Mouse (Mus musculus) forebrain, embryonic 15.5 days (tissue): ENCODE measurements around the gene Hoxc4. TPM values are rescaled to one million over a fixed set of nuclear protein-coding genes. Genes with fewer than 3 reads are reported as not detected.

ENCODE experiments used
- ATAC-seq: fragments of 200-750 bp; cut with Nextera tagmentation; replicated peaks from 2 replicates; pipeline ENCODE4 v1.8.0; 2017; ENCODE audit warnings: mild to moderate bottlenecking, moderate TSS enrichment, moderate library complexity
- H3K27ac ChIP-seq: fragments of 300-500 bp; sonication (generic); replicated peaks from 2 replicates; pipeline ENCODE4 v1.5.1; 2015; ENCODE audit warnings: mild to moderate bottlenecking, inconsistent platforms
- H3K27me3 ChIP-seq: fragments of 300-500 bp; sonication (generic); 2 replicates; pipeline ENCODE4 v1.6.1; 2015; ENCODE audit warnings: inconsistent platforms
- H3K36me3 ChIP-seq: fragments of 300-500 bp; sonication (generic); 2 replicates; pipeline ENCODE4 v1.6.1; 2015; ENCODE audit warnings: mild to moderate bottlenecking, inconsistent platforms
- H3K4me1 ChIP-seq: fragments of 300-500 bp; sonication (generic); 2 replicates; pipeline ENCODE4 v1.6.1; 2015; ENCODE audit warnings: inconsistent platforms
- H3K4me2 ChIP-seq: fragments of 300-500 bp; sonication (generic); replicated peaks from 2 replicates; pipeline ENCODE4 v1.6.1; 2015; ENCODE audit warnings: mild to moderate bottlenecking, inconsistent platforms
- H3K4me3 ChIP-seq: fragments of 300-500 bp; sonication (generic); 2 replicates; pipeline ENCODE4 v1.5.1; 2015; ENCODE audit warnings: mild to moderate bottlenecking, inconsistent platforms
- H3K9ac ChIP-seq: fragments of 300-500 bp; sonication (generic); replicated peaks from 2 replicates; pipeline ENCODE4 v1.6.1; 2015; ENCODE audit warnings: mild to moderate bottlenecking, inconsistent platforms
- H3K9me3 ChIP-seq: fragments of 300-500 bp; sonication (generic); 2 replicates; pipeline ENCODE4 v1.6.1; 2016; ENCODE audit warnings: inconsistent platforms
- WGBS: fragments of 180-500 bp; shearing (Covaris S2); methylation state at CpG from one replicate; pipeline ENCODE4 v1.1.7; 2015; ENCODE audit warnings: mixed read lengths; 5-methylcytosine and 5-hydroxymethylcytosine counted together
- polyA plus RNA-seq: library from polyadenylated mRNA; unstranded; fragments of >200 nt; fragmentation: Nextera tagmentation; extraction: Ambion mirVana; gene quantifications from 2 replicates; pipeline ENCODE4 v1.2.1, GENCODE M21; 2015

Gene Hoxc4
- polyA plus RNA-seq, 1 experiment from 2014 or later, result not detected

- no peak overlapping the region for H3K9ac ChIP-seq
- H3K4me3 ChIP-seq, result no peak overlapping the region
Measured at GRCm38 (mm10) chr15:103037579-103037978, 18.8 kb downstream of the Hoxc4 start.

GRCm38 (mm10) chr15:103038701-103039480 lies 20.2 kb downstream of the Hoxc4 start:
- Histone ChIP-seq H3K4me1 (peaks cover 7% of the 10 kb centered on the region; the same call in 1 of the 2 replicates), H3K9ac (no peak overlapping the region), H3K4me2 (no peak overlapping the region), H3K36me3 (no peaks in the 10 kb centered on the region), H3K27ac (no peak overlapping the region), H3K4me3 (no peak overlapping the region), H3K9me3 (no peaks in the 10 kb centered on the region), H3K27me3 (peaks cover 99% of the 10 kb centered on the region)
- ATAC-seq, result no peak
- 7% methylated on average over 10 of the region's 10 CpGs for WGBS

More at GRCm38 (mm10) chr15:103037579-103037978, 18.8 kb downstream of the Hoxc4 start:
- 13% methylated on average over 1 of the region's 1 CpGs for WGBS
- H3K4me1 ChIP-seq, result peaks cover 7% of the 10 kb centered on the region; the same call in 1 of the 2 replicates
- H3K9me3 ChIP-seq, result no peaks in the 10 kb centered on the region
- H3K27ac ChIP-seq, result no peak overlapping the region
- no peak overlapping the region for H3K4me2 ChIP-seq
- no peaks in the 10 kb centered on the region for H3K36me3 ChIP-seq
- H3K27me3 ChIP-seq, result peaks cover 97% of the 10 kb centered on the region
- no peak for ATAC-seq

- WGBS, result 0% methylated on average over 3 of the region's 3 CpGs
- Histone ChIP-seq H3K4me1 (peaks cover 2% of the 10 kb centered on the region; the same call in 1 of the 2 replicates), H3K36me3 (no peaks in the 10 kb centered on the region), H3K4me3 (no peak overlapping the region), H3K4me2 (no peak overlapping the region), H3K9me3 (no peaks in the 10 kb centered on the region), H3K9ac (no peak overlapping the region), H3K27ac (no peak overlapping the region), H3K27me3 (peaks cover 99% of the 10 kb centered on the region)
- ATAC-seq, result no peak
Measured at GRCm38 (mm10) chr15:103039609-103040008, 20.9 kb downstream of the Hoxc4 start.

GRCm38 (mm10) chr15:103040601-103041000 lies 21.9 kb downstream of the Hoxc4 start:
- no peak overlapping the region for H3K27ac ChIP-seq
- H3K4me1 ChIP-seq, result no peaks in the 10 kb centered on the region
- no peak for ATAC-seq
- no peak overlapping the region for H3K4me2 ChIP-seq
- peaks cover 100% of the 10 kb centered on the region for H3K27me3 ChIP-seq
- 2% methylated on average over 12 of the region's 12 CpGs for WGBS
- no peaks in the 10 kb centered on the region for H3K36me3 ChIP-seq
- no peaks in the 10 kb centered on the region for H3K9me3 ChIP-seq
- H3K9ac ChIP-seq, result no peak overlapping the region
- H3K4me3 ChIP-seq, result no peak overlapping the region

- no peak overlapping the region for H3K4me2 ChIP-seq
- H3K9ac ChIP-seq, result no peak overlapping the region
- no peaks in the 10 kb centered on the region for H3K36me3 ChIP-seq
- H3K9me3 ChIP-seq, result no peaks in the 10 kb centered on the region
- H3K27ac ChIP-seq, result no peak overlapping the region
- ATAC-seq, result no peak
- no peaks in the 10 kb centered on the region for H3K4me1 ChIP-seq
- 7% methylated on average over 5 of the region's 5 CpGs for WGBS
- no peak overlapping the region for H3K4me3 ChIP-seq
- H3K27me3 ChIP-seq, result peaks cover 98% of the 10 kb centered on the region
Measured at GRCm38 (mm10) chr15:103041613-103042012, 22.9 kb downstream of the Hoxc4 start.

GRCm38 (mm10) chr15:103042209-103042608 lies 23.5 kb downstream of the Hoxc4 start:
- Histone ChIP-seq H3K4me3 (no peak overlapping the region), H3K9ac (no peak overlapping the region), H3K27me3 (peaks cover 96% of the 10 kb centered on the region), H3K4me2 (no peak overlapping the region), H3K27ac (no peak overlapping the region), H3K9me3 (no peaks in the 10 kb centered on the region), H3K36me3 (no peaks in the 10 kb centered on the region), H3K4me1 (no peaks in the 10 kb centered on the region)
- 0% methylated on average over 1 of the region's 1 CpGs for WGBS
- ATAC-seq, result no peak

- Histone ChIP-seq H3K9me3 (no peaks in the 10 kb centered on the region), H3K27me3 (peaks cover 94% of the 10 kb centered on the region), H3K27ac (no peak overlapping the region), H3K36me3 (no peaks in the 10 kb centered on the region), H3K4me2 (no peak overlapping the region), H3K4me1 (no peaks in the 10 kb centered on the region), H3K4me3 (no peak overlapping the region), H3K9ac (no peak overlapping the region)
- WGBS, result 82% methylated on average over 2 of the region's 2 CpGs
- ATAC-seq, result no peak
Measured at GRCm38 (mm10) chr15:103051670-103052069, 32.9 kb downstream of the Hoxc4 start.

GRCm38 (mm10) chr15:103053210-103053609 lies 34.5 kb downstream of the Hoxc4 start:
- Histone ChIP-seq H3K36me3 (no peaks in the 10 kb centered on the region), H3K4me3 (no peak overlapping the region), H3K27me3 (peaks cover 92% of the 10 kb centered on the region), H3K9ac (no peak overlapping the region), H3K27ac (no peak overlapping the region), H3K4me2 (no peak overlapping the region), H3K9me3 (no peaks in the 10 kb centered on the region), H3K4me1 (no peaks in the 10 kb centered on the region)
- ATAC-seq, result no peak

- ATAC-seq, result no peak
Measured at GRCm38 (mm10) chr15:103056396-103056795, 37.7 kb downstream of the Hoxc4 start.

GRCm38 (mm10) chr15:103058715-103059114 lies 40.0 kb downstream of the Hoxc4 start:
- H3K27ac ChIP-seq, result no peak overlapping the region
- no peak overlapping the region for H3K9ac ChIP-seq
- no peaks in the 10 kb centered on the region for H3K4me1 ChIP-seq
- H3K27me3 ChIP-seq, result peaks cover 92% of the 10 kb centered on the region
- WGBS, result 1% methylated on average over 12 of the region's 12 CpGs
- ATAC-seq, result no peak
- H3K4me2 ChIP-seq, result no peak overlapping the region
- no peaks in the 10 kb centered on the region for H3K9me3 ChIP-seq
- no peaks in the 10 kb centered on the region for H3K36me3 ChIP-seq
- no peak overlapping the region for H3K4me3 ChIP-seq

More at GRCm38 (mm10) chr15:103056396-103056795, 37.7 kb downstream of the Hoxc4 start:
- H3K27me3 ChIP-seq, result peaks cover 90% of the 10 kb centered on the region
- no peak overlapping the region for H3K4me2 ChIP-seq
- H3K4me3 ChIP-seq, result no peak overlapping the region
- H3K4me1 ChIP-seq, result no peaks in the 10 kb centered on the region
- H3K36me3 ChIP-seq, result no peaks in the 10 kb centered on the region
- whole genome bisulfite sequencing, result 33% methylated on average over 2 of the region's 2 CpGs
- no peak overlapping the region for H3K9ac ChIP-seq
- H3K27ac ChIP-seq, result no peak overlapping the region
- H3K9me3 ChIP-seq, result no peaks in the 10 kb centered on the region

GRCm38 (mm10) chr15:103059393-103059992 lies 40.8 kb downstream of the Hoxc4 start:
- Histone ChIP-seq H3K4me3 (no peak overlapping the region), H3K27ac (no peak overlapping the region), H3K9me3 (no peaks in the 10 kb centered on the region), H3K4me2 (no peak overlapping the region), H3K9ac (no peak overlapping the region), H3K36me3 (no peaks in the 10 kb centered on the region), H3K4me1 (no peaks in the 10 kb centered on the region), H3K27me3 (peaks cover 92% of the 10 kb centered on the region)
- WGBS, result under 1% methylated on average over 21 of the region's 21 CpGs
- no peak for ATAC-seq

- Histone ChIP-seq H3K4me1 (no peaks in the 10 kb centered on the region), H3K27me3 (peaks cover 90% of the 10 kb centered on the region), H3K9me3 (no peaks in the 10 kb centered on the region), H3K4me3 (no peak overlapping the region), H3K36me3 (no peaks in the 10 kb centered on the region), H3K9ac (no peak overlapping the region), H3K4me2 (no peak overlapping the region), H3K27ac (no peak overlapping the region)
- ATAC-seq, result no peak
- WGBS, result 2% methylated on average over 11 of the region's 11 CpGs
Measured at GRCm38 (mm10) chr15:103060021-103060340, 41.2 kb downstream of the Hoxc4 start.
